Mouse (Mus musculus): ENCODE data around the gene Rapgef1. TPM values are rescaled to one million over a fixed set of nuclear protein-coding genes. Genes with fewer than 3 reads are reported as not detected.

The Rapgef1 gene
- polyA plus RNA-seq, 1 experiment = 85.8 TPM

- H3K4me3 ChIP-seq (ENCODE audit: insufficient read depth, low read length) = no peak overlapping the region
- no peak overlapping the region for H3K27ac ChIP-seq (ENCODE audit: insufficient read depth, low read length)
- peaks cover 6% of the 10 kb centered on the region for H3K4me1 ChIP-seq (ENCODE audit: control insufficient read depth, insufficient read depth, low read length)
- TF ChIP-seq POLR2A (IDR thresholded peaks at IDR 0.05; ENCODE audit: extremely low read depth, insufficient read depth, low read length) = no peak
Observed at GRCm38 (mm10) chr2:29651876-29652275, 32.4 kb downstream of the Rapgef1 start.

GRCm38 (mm10) chr2:29655433-29655832 lies 35.9 kb downstream of the Rapgef1 start:
- H3K4me3 ChIP-seq (ENCODE audit: insufficient read depth, low read length) = no peak overlapping the region
- no peak overlapping the region for H3K27ac ChIP-seq (ENCODE audit: insufficient read depth, low read length)
- TF ChIP-seq POLR2A (IDR thresholded peaks at IDR 0.05; ENCODE audit: extremely low read depth, insufficient read depth, low read length) = no peak
- TF ChIP-seq CTCF (IDR thresholded peaks at IDR 0.05; ENCODE audit: extremely low read depth, insufficient read depth, low read length) = no peak
- H3K4me1 ChIP-seq (ENCODE audit: control insufficient read depth, insufficient read depth, low read length) = no peaks in the 10 kb centered on the region

- Histone ChIP-seq H3K4me3 (ENCODE audit: insufficient read depth, low read length) (no peak overlapping the region), H3K4me1 (ENCODE audit: control insufficient read depth, insufficient read depth, low read length) (no peaks in the 10 kb centered on the region), H3K27ac (ENCODE audit: insufficient read depth, low read length) (no peak overlapping the region)
- TF ChIP-seq POLR2A (IDR thresholded peaks at IDR 0.05; ENCODE audit: extremely low read depth, insufficient read depth, low read length) (no peak), CTCF (IDR thresholded peaks at IDR 0.05; ENCODE audit: extremely low read depth, insufficient read depth, low read length) (no peak)
Observed at GRCm38 (mm10) chr2:29656095-29656494, 36.6 kb downstream of the Rapgef1 start.

GRCm38 (mm10) chr2:29657089-29657488 lies 37.6 kb downstream of the Rapgef1 start:
- TF ChIP-seq CTCF (IDR thresholded peaks at IDR 0.05; ENCODE audit: extremely low read depth, insufficient read depth, low read length) = no peak
- TF ChIP-seq POLR2A (IDR thresholded peaks at IDR 0.05; ENCODE audit: extremely low read depth, insufficient read depth, low read length) = no peak
- Histone ChIP-seq H3K27ac (ENCODE audit: insufficient read depth, low read length) (no peak overlapping the region), H3K4me1 (ENCODE audit: control insufficient read depth, insufficient read depth, low read length) (peaks cover 2% of the 10 kb centered on the region; the same call in 1 of the 2 replicates), H3K4me3 (ENCODE audit: insufficient read depth, low read length) (no peak overlapping the region)

- no peak overlapping the region for H3K27ac ChIP-seq (ENCODE audit: insufficient read depth, low read length)
- peaks cover 7% of the 10 kb centered on the region; the same call in 1 of the 2 replicates for H3K4me1 ChIP-seq (ENCODE audit: control insufficient read depth, insufficient read depth, low read length)
- H3K4me3 ChIP-seq (ENCODE audit: insufficient read depth, low read length) = no peak overlapping the region
- TF ChIP-seq POLR2A (IDR thresholded peaks at IDR 0.05; ENCODE audit: extremely low read depth, insufficient read depth, low read length) = no peak
- no peak for TF ChIP-seq CTCF (IDR thresholded peaks at IDR 0.05; ENCODE audit: extremely low read depth, insufficient read depth, low read length)
Observed at GRCm38 (mm10) chr2:29661751-29662191, 42.3 kb downstream of the Rapgef1 start.

GRCm38 (mm10) chr2:29663260-29663877 lies 43.8 kb downstream of the Rapgef1 start:
- H3K4me1 ChIP-seq (ENCODE audit: control insufficient read depth, insufficient read depth, low read length) = peaks cover 13% of the 10 kb centered on the region
- no peak overlapping the region for H3K4me3 ChIP-seq (ENCODE audit: insufficient read depth, low read length)
- no peak overlapping the region for H3K27ac ChIP-seq (ENCODE audit: insufficient read depth, low read length)
- no peak for TF ChIP-seq POLR2A (IDR thresholded peaks at IDR 0.05; ENCODE audit: extremely low read depth, insufficient read depth, low read length)
- TF ChIP-seq CTCF (IDR thresholded peaks at IDR 0.05; ENCODE audit: extremely low read depth, insufficient read depth, low read length) = no peak

- H3K4me1 ChIP-seq (ENCODE audit: control insufficient read depth, insufficient read depth, low read length) = peaks cover 26% of the 10 kb centered on the region
- H3K27ac ChIP-seq (ENCODE audit: insufficient read depth, low read length) = no peak overlapping the region
- TF ChIP-seq POLR2A (IDR thresholded peaks at IDR 0.05; ENCODE audit: extremely low read depth, insufficient read depth, low read length) = no peak
- TF ChIP-seq CTCF (IDR thresholded peaks at IDR 0.05; ENCODE audit: extremely low read depth, insufficient read depth, low read length) = no peak
- no peak overlapping the region for H3K4me3 ChIP-seq (ENCODE audit: insufficient read depth, low read length)
Observed at GRCm38 (mm10) chr2:29665421-29665820, 45.9 kb downstream of the Rapgef1 start.

GRCm38 (mm10) chr2:29666589-29666988 lies 47.1 kb downstream of the Rapgef1 start:
- Histone ChIP-seq H3K27ac (ENCODE audit: insufficient read depth, low read length) (no peak overlapping the region), H3K4me3 (ENCODE audit: insufficient read depth, low read length) (no peak overlapping the region), H3K4me1 (ENCODE audit: control insufficient read depth, insufficient read depth, low read length) (peaks cover 30% of the 10 kb centered on the region)
- TF ChIP-seq POLR2A (IDR thresholded peaks at IDR 0.05; ENCODE audit: extremely low read depth, insufficient read depth, low read length) = no peak
- TF ChIP-seq CTCF (IDR thresholded peaks at IDR 0.05; ENCODE audit: extremely low read depth, insufficient read depth, low read length) = no peak

GRCm38 (mm10) chr2:29667109-29667508 lies 47.6 kb downstream of the Rapgef1 start:
- no peak overlapping the region for H3K4me3 ChIP-seq (ENCODE audit: insufficient read depth, low read length)
- TF ChIP-seq POLR2A (IDR thresholded peaks at IDR 0.05; ENCODE audit: extremely low read depth, insufficient read depth, low read length) = no peak
- TF ChIP-seq CTCF (IDR thresholded peaks at IDR 0.05; ENCODE audit: extremely low read depth, insufficient read depth, low read length) = no peak

GRCm38 (mm10) chr2:29668011-29668691 lies 48.6 kb downstream of the Rapgef1 start:
- no peak overlapping the region for H3K27ac ChIP-seq (ENCODE audit: insufficient read depth, low read length)
- peaks cover 33% of the 10 kb centered on the region for H3K4me1 ChIP-seq (ENCODE audit: control insufficient read depth, insufficient read depth, low read length)
- TF ChIP-seq POLR2A (IDR thresholded peaks at IDR 0.05; ENCODE audit: extremely low read depth, insufficient read depth, low read length) (no peak), CTCF (IDR thresholded peaks at IDR 0.05; ENCODE audit: extremely low read depth, insufficient read depth, low read length) (no peak)
- H3K4me3 ChIP-seq (ENCODE audit: insufficient read depth, low read length) = no peak overlapping the region

More at GRCm38 (mm10) chr2:29667109-29667508, 47.6 kb downstream of the Rapgef1 start:
- H3K4me1 ChIP-seq (ENCODE audit: control insufficient read depth, insufficient read depth, low read length) = peaks cover 33% of the 10 kb centered on the region
- H3K27ac ChIP-seq (ENCODE audit: insufficient read depth, low read length) = no peak overlapping the region

Data from cortical plate, adult 2 months (tissue).